ENCODE assay signal across 8 mouse cellular contexts in the genomic region with DNA sequence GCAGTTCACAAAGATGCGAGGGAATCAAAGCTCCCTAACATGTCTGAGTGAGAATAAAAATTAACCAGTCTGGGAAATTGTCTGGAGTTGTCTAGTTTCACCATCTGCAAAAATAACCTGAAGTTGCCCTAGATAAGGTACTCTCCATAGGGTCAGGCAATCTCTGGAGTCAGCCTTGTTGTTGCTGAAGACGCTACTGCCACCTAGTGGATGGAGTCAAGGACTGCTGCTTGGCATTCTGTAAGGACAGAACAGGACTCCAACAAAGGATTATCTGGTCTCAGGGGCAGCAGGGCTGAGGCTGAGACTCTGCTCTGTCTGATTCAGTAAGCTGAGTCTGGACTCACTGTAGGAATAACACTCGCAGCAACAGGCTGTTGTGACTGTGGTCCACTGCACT. TPM values are rescaled to one million over a fixed set of nuclear protein-coding genes. Genes with fewer than 3 reads are reported as not detected.
DNase-seq lines count a peak whose midpoint lies in the region; ATAC-seq lines count a peak whose summit lies in the region.

No protein-coding gene starts in this region.

- peak overlapping the region; percentile 20 for H3K9ac ChIP-seq in intestine, embryonic 14.5 days (ENCODE audit: low read length)
- H3K9ac ChIP-seq in limb, embryonic 12.5 days (replicated peaks) = no peak overlapping the region
- H3K9ac ChIP-seq in midbrain, embryonic 14.5 days (replicated peaks; ENCODE audit: low read length) = no peak overlapping the region
- peak overlapping the region; percentile 64 for H3K9ac ChIP-seq in stomach, embryonic 16.5 days (ENCODE audit: low read length)

- no peaks in the 10 kb centered on the region for H3K27me3 ChIP-seq in intestine, embryonic 14.5 days (replicated peaks; ENCODE audit: control insufficient read depth, insufficient read depth, low read length)
- H3K27me3 ChIP-seq in limb, embryonic 12.5 days = no peaks in the 10 kb centered on the region
- H3K27me3 ChIP-seq in midbrain, embryonic 14.5 days (ENCODE audit: control insufficient read depth, insufficient read depth, low read length) = no peaks in the 10 kb centered on the region
- H3K27me3 ChIP-seq in stomach, embryonic 16.5 days (ENCODE audit: control insufficient read depth, insufficient read depth, low read length) = no peaks in the 10 kb centered on the region

- ATAC-seq in intestine, embryonic 14.5 days (replicated peaks; ENCODE audit: low FRiP score, low TSS enrichment, low read depth) = peak; percentile 80
- ATAC-seq in limb, embryonic 12.5 days (ENCODE audit: insufficient number of reproducible peaks, insufficient read depth, low FRiP score, low TSS enrichment, low read depth) = no peak; the same call in 1 of the 2 replicates
- ATAC-seq in midbrain, embryonic 14.5 days (ENCODE audit: low FRiP score, low TSS enrichment) = peak; percentile 70; the same call in 1 of the 2 replicates
- peak; percentile 61; the same call in 1 of the 2 replicates for ATAC-seq in stomach, embryonic 16.5 days (ENCODE audit: insufficient read depth, low FRiP score)

- 10% methylated on average over 3 of the region's 3 CpGs for WGBS in intestine, embryonic 14.5 days
- 17% methylated on average over 3 of the region's 3 CpGs for WGBS in limb, embryonic 12.5 days
- WGBS in midbrain, embryonic 14.5 days = 19% methylated on average over 3 of the region's 3 CpGs
- 13% methylated on average over 3 of the region's 3 CpGs for WGBS in stomach, embryonic 16.5 days

- peaks cover 34% of the 10 kb centered on the region for H3K4me1 ChIP-seq in intestine, embryonic 14.5 days (replicated peaks; ENCODE audit: control insufficient read depth, insufficient read depth, low read length)
- H3K4me1 ChIP-seq in limb, embryonic 12.5 days (replicated peaks) = peaks cover 37% of the 10 kb centered on the region
- H3K4me1 ChIP-seq in midbrain, embryonic 14.5 days (ENCODE audit: control insufficient read depth, insufficient read depth, low read length) = peaks cover 30% of the 10 kb centered on the region
- H3K4me1 ChIP-seq in stomach, embryonic 16.5 days (ENCODE audit: control insufficient read depth, insufficient read depth, low read length) = peaks cover 36% of the 10 kb centered on the region

- peak overlapping the region; percentile 17; the same call in 1 of the 2 replicates for H3K4me2 ChIP-seq in intestine, embryonic 14.5 days (ENCODE audit: low read length)
- H3K4me2 ChIP-seq in limb, embryonic 12.5 days = 0 out of 2 replicates have a peak overlapping the region, but pooled peaks have one; percentile 19
- H3K4me2 ChIP-seq in midbrain, embryonic 14.5 days (ENCODE audit: low read length) = no peak overlapping the region
- H3K4me2 ChIP-seq in stomach, embryonic 16.5 days (ENCODE audit: low read depth, low read length) = peak overlapping the region; percentile 32

- no peaks in the 10 kb centered on the region for H3K9me3 ChIP-seq in intestine, embryonic 14.5 days (ENCODE audit: control insufficient read depth, low read length)
- no peaks in the 10 kb centered on the region for H3K9me3 ChIP-seq in limb, embryonic 12.5 days
- H3K9me3 ChIP-seq in midbrain, embryonic 14.5 days (ENCODE audit: control insufficient read depth, low read length) = no peaks in the 10 kb centered on the region
- no peaks in the 10 kb centered on the region for H3K9me3 ChIP-seq in stomach, embryonic 16.5 days (replicated peaks; ENCODE audit: control insufficient read depth, low read length)

- DNase-seq in B cell, adult 2 months = peak; percentile 60 to 62
- DNase-seq in T-cell, adult 2 months (ENCODE audit: low spot score) = peak; percentile 43
- peak; percentile 59 to 74 for DNase-seq in cerebellum, postnatal 25 days
- DNase-seq in gonadal fat pad, adult 2 months (ENCODE audit: low read depth) = peak; percentile 24
- peak; percentile 74 for DNase-seq in intestine, embryonic 14.5 days (ENCODE audit: low spot score)
- DNase-seq in midbrain, embryonic 14.5 days = peak; percentile 96

- no peaks in the 10 kb centered on the region for H3K36me3 ChIP-seq in intestine, embryonic 14.5 days (ENCODE audit: control insufficient read depth, insufficient read depth, low read length)
- 0 out of 2 replicates have a peak, but pooled peaks cover 2% of the 10 kb centered on the region for H3K36me3 ChIP-seq in limb, embryonic 12.5 days
- H3K36me3 ChIP-seq in midbrain, embryonic 14.5 days (ENCODE audit: control insufficient read depth, insufficient read depth, low read length) = peaks cover 28% of the 10 kb centered on the region
- no peaks in the 10 kb centered on the region for H3K36me3 ChIP-seq in stomach, embryonic 16.5 days (ENCODE audit: control insufficient read depth, insufficient read depth, low read length)

- peak overlapping the region; percentile 100 for H3K27ac ChIP-seq in intestine, embryonic 14.5 days (ENCODE audit: low read depth)
- peak overlapping the region; percentile 93 for H3K27ac ChIP-seq in limb, embryonic 12.5 days
- peak overlapping the region; percentile 73 for H3K27ac ChIP-seq in midbrain, embryonic 14.5 days (replicated peaks; ENCODE audit: low read depth, low read length)
- H3K27ac ChIP-seq in stomach, embryonic 16.5 days (ENCODE audit: low read length) = peak overlapping the region; percentile 98

- no peak overlapping the region for H3K4me3 ChIP-seq in intestine, embryonic 14.5 days (ENCODE audit: low read depth, low read length)
- H3K4me3 ChIP-seq in limb, embryonic 12.5 days (replicated peaks) = no peak overlapping the region
- H3K4me3 ChIP-seq in midbrain, embryonic 14.5 days (replicated peaks; ENCODE audit: low read depth, low read length) = no peak overlapping the region
- H3K4me3 ChIP-seq in stomach, embryonic 16.5 days (replicated peaks; ENCODE audit: low read length) = no peak overlapping the region

RNA-seq across cellular contexts. Expression of gene Fndc9, which starts 20.0 kb away (rescaled TPM):
- polyA plus RNA-seq in gonadal fat pad, adult 2 months (2012; rRNA removed) = 0.05 TPM in 1 of 2 replicates, not detected in the other
- 0.09 and 0.38 TPM in 2 replicates for polyA plus RNA-seq in intestine, embryonic 14.5 days (2014; fragmentation: Nextera tagmentation; extraction: Ambion mirVana)
- polyA plus RNA-seq in limb, embryonic 12.5 days (2016; fragmentation: Nextera tagmentation; extraction: Ambion mirVana) = 0.20 and 0.26 TPM in 2 replicates
- polyA plus RNA-seq in midbrain, embryonic 14.5 days (2014; fragmentation: Nextera tagmentation; extraction: Ambion mirVana) = 7.9 and 8.7 TPM in 2 replicates
- polyA plus RNA-seq in stomach, embryonic 16.5 days (2015; fragmentation: Nextera tagmentation; extraction: Ambion mirVana) = 0.27 and 0.60 TPM in 2 replicates

RNA-seq across cellular contexts. Expression of gene Nipal4, which starts 49.0 kb away (rescaled TPM):
- polyA plus RNA-seq in gonadal fat pad, adult 2 months (2012; rRNA removed) = 3.3 and 4.4 TPM in 2 replicates
- polyA plus RNA-seq in intestine, embryonic 14.5 days (2014; fragmentation: Nextera tagmentation; extraction: Ambion mirVana) = 3.5 and 4.5 TPM in 2 replicates
- polyA plus RNA-seq in limb, embryonic 12.5 days (2016; fragmentation: Nextera tagmentation; extraction: Ambion mirVana) = 0.79 TPM in 2 replicates
- polyA plus RNA-seq in midbrain, embryonic 14.5 days (2014; fragmentation: Nextera tagmentation; extraction: Ambion mirVana) = 0.72 TPM in 1 of 2 replicates, not detected in the other
- 7.8 and 10.1 TPM in 2 replicates for polyA plus RNA-seq in stomach, embryonic 16.5 days (2015; fragmentation: Nextera tagmentation; extraction: Ambion mirVana)

Comparison
In these comparisons a context has a peak if more than half of its experiments do, and no peak if none do; other contexts are left out.
1. DNase-seq: peak in every context shown above with its lines; median percentile 96 in midbrain, embryonic 14.5 days; 74 in intestine, embryonic 14.5 days; 66 in cerebellum, postnatal 25 days; 61 in B cell, adult 2 months; 43 in T-cell, adult 2 months; 24 in gonadal fat pad, adult 2 months.
2. H3K9ac ChIP-seq: peak in intestine, embryonic 14.5 days (single experiment) and stomach, embryonic 16.5 days (single experiment); none in limb, embryonic 12.5 days (single experiment) and midbrain, embryonic 14.5 days (single experiment).
3. Peak in every context shown above with its lines, with median percentiles within 50 percentile points of each other: H3K27ac ChIP-seq.